Mouse (Mus musculus): ENCODE results near the gene Rcor3. TPM values are rescaled to one million over a fixed set of nuclear protein-coding genes. Genes with fewer than 3 reads are reported as not detected.

Rcor3 gene
- polyA plus RNA-seq (2015; fragmentation: Nextera tagmentation; extraction: Ambion mirVana), result 21.7 and 25.9 TPM in 2 replicates

GRCm38 (mm10) chr1:192137926-192138910 is at the start of gene Rcor3:
TSS of gene Rcor3 (minus strand) at chr1:192138062.

GRCm38 (mm10) chr1:192091806-192092772 is 45.8 kb downstream of the Rcor3 start, which contains the start of gene Traf5:
TSS of gene Traf5 (minus strand) at chr1:192092559.

Other genes starting within 250 kb of the Rcor3 start
- gene Slc30a1, start 231.3 kb downstream of the Rcor3 start, polyA plus RNA-seq (2015; fragmentation: Nextera tagmentation; extraction: Ambion mirVana), result 1.7 and 2.5 TPM in 2 replicates
- 0.20 and 0.22 TPM in 2 replicates for gene Rd3, start 160.7 kb downstream of the Rcor3 start, polyA plus RNA-seq (2015; fragmentation: Nextera tagmentation; extraction: Ambion mirVana)
- gene Traf5, start 45.5 kb downstream of the Rcor3 start, polyA plus RNA-seq (2015; fragmentation: Nextera tagmentation; extraction: Ambion mirVana), result 28.3 and 41.9 TPM in 2 replicates
- gene Kcnh1, start 52.7 kb upstream of the Rcor3 start, polyA plus RNA-seq (2015; fragmentation: Nextera tagmentation; extraction: Ambion mirVana), result 0.71 and 0.75 TPM in 2 replicates

Measured in urinary bladder, postnatal 0 days (tissue).